Mouse (Mus musculus) gonadal fat pad, adult 2 months (tissue): ENCODE results near the gene Pde4b. TPM values are rescaled to one million over a fixed set of nuclear protein-coding genes. Genes with fewer than 3 reads are reported as not detected.

Experiments used
- DNase-seq: peaks from one replicate; pipeline ENCODE4 v3.0.0-alpha.2; 2012; ENCODE audit warnings: low read depth
- polyA plus RNA-seq: library from polyadenylated mRNA; depleted of rRNA; stranded (reverse); fragments of >200 nt; gene quantifications from 2 replicates; pipeline ENCODE4 v1.2.3, GENCODE M21; 2012

Gene Pde4b
- polyA plus RNA-seq, 1 experiment = 5.6 TPM

- DNase-seq = no peak
These were observed 485.2 kb downstream of the Pde4b start for GRCm38 (mm10) chr4:102572591-102572990.

- DNase-seq = no peak
These were observed 486.0 kb downstream of the Pde4b start for GRCm38 (mm10) chr4:102573361-102573781.

- DNase-seq = no peak
These were observed 486.9 kb downstream of the Pde4b start for GRCm38 (mm10) chr4:102574226-102574625.

- DNase-seq = no peak
These were observed 487.4 kb downstream of the Pde4b start for GRCm38 (mm10) chr4:102574666-102575254.

GRCm38 (mm10) chr4:102576109-102576508 lies 488.8 kb downstream of the Pde4b start:
- no peak for DNase-seq

- no peak for DNase-seq
These were observed 490.3 kb downstream of the Pde4b start for GRCm38 (mm10) chr4:102577636-102578035.

- DNase-seq = no peak
These were observed 491.7 kb downstream of the Pde4b start for GRCm38 (mm10) chr4:102579051-102579450.

- no peak for DNase-seq
These were observed 492.4 kb downstream of the Pde4b start for GRCm38 (mm10) chr4:102579746-102580145.

GRCm38 (mm10) chr4:102582165-102582749 lies 494.9 kb downstream of the Pde4b start:
- DNase-seq = no peak

GRCm38 (mm10) chr4:102582963-102583362 lies 495.6 kb downstream of the Pde4b start:
- DNase-seq = no peak

GRCm38 (mm10) chr4:102583469-102583868 lies 496.1 kb downstream of the Pde4b start:
- no peak for DNase-seq

GRCm38 (mm10) chr4:102584601-102585265 lies 497.4 kb downstream of the Pde4b start:
- no peak for DNase-seq

- no peak for DNase-seq
These were observed 498.2 kb downstream of the Pde4b start for GRCm38 (mm10) chr4:102585541-102585940.

- DNase-seq = no peak
These were observed 499.4 kb downstream of the Pde4b start for GRCm38 (mm10) chr4:102586787-102587186.

GRCm38 (mm10) chr4:102588668-102589455 lies 501.5 kb downstream of the Pde4b start:
- no peak for DNase-seq

- no peak for DNase-seq
These were observed 502.2 kb downstream of the Pde4b start for GRCm38 (mm10) chr4:102589537-102590031.

- DNase-seq = no peak
These were observed 504.5 kb downstream of the Pde4b start for GRCm38 (mm10) chr4:102591798-102592197.

- DNase-seq = no peak
These were observed 505.2 kb downstream of the Pde4b start for GRCm38 (mm10) chr4:102592541-102592940.

- DNase-seq = no peak
These were observed 506.3 kb downstream of the Pde4b start for GRCm38 (mm10) chr4:102593631-102594030.

- DNase-seq = no peak
These were observed 507.2 kb downstream of the Pde4b start for GRCm38 (mm10) chr4:102594506-102594905.

GRCm38 (mm10) chr4:102603968-102604367 lies 516.6 kb downstream of the Pde4b start:
- no peak for DNase-seq

- DNase-seq = no peak
These were observed 517.9 kb downstream of the Pde4b start for GRCm38 (mm10) chr4:102605231-102605630.
